Mouse (Mus musculus) kidney, embryonic 14.5 days (tissue): ENCODE measurements around the gene Dock6. TPM values are rescaled to one million over a fixed set of nuclear protein-coding genes. Genes with fewer than 3 reads are reported as not detected.

Experiments used
- ATAC-seq: fragments of 200-750 bp; cut with Nextera tagmentation; 2 replicates; pipeline ENCODE4 v1.8.0; 2017; ENCODE audit warnings: moderate number of reproducible peaks, mild to moderate bottlenecking, moderate TSS enrichment, moderate library complexity; ENCODE audit not compliant: low FRiP score, low TSS enrichment
- H3K27ac ChIP-seq: fragments of 300-500 bp; sonication (generic); 2 replicates; pipeline ENCODE4 v1.5.1; 2014; ENCODE audit warnings: low read depth, mild to moderate bottlenecking, low read length, moderate library complexity, mixed read lengths
- H3K27me3 ChIP-seq: fragments of 300-500 bp; sonication (generic); 2 replicates; pipeline ENCODE4 v1.6.1; 2014; ENCODE audit warnings: mild to moderate bottlenecking, low read length; ENCODE audit not compliant: control insufficient read depth, insufficient read depth
- H3K36me3 ChIP-seq: fragments of 300-500 bp; sonication (generic); 2 replicates; pipeline ENCODE4 v1.6.1; 2014; ENCODE audit warnings: low read length, mixed read lengths; ENCODE audit not compliant: control insufficient read depth, insufficient read depth
- H3K4me1 ChIP-seq: fragments of 300-500 bp; sonication (generic); 2 replicates; pipeline ENCODE4 v1.6.1; 2014; ENCODE audit warnings: low read length, mixed read lengths; ENCODE audit not compliant: control insufficient read depth, insufficient read depth
- H3K4me2 ChIP-seq: fragments of 300-500 bp; sonication (generic); replicated peaks from 2 replicates; pipeline ENCODE4 v1.6.1; 2014; ENCODE audit warnings: low read depth, mild to moderate bottlenecking, low read length
- H3K4me3 ChIP-seq: fragments of 300-500 bp; sonication (generic); 2 replicates; pipeline ENCODE4 v1.5.1; 2014; ENCODE audit warnings: mild to moderate bottlenecking, low read length
- H3K9ac ChIP-seq: fragments of 300-500 bp; sonication (generic); 2 replicates; pipeline ENCODE4 v1.6.1; 2014; ENCODE audit warnings: low read depth, mild to moderate bottlenecking, low read length, moderate library complexity
- H3K9me3 ChIP-seq: fragments of 300-500 bp; sonication (generic); 2 replicates; pipeline ENCODE4 v1.6.1; 2016; ENCODE audit warnings: low read length; ENCODE audit not compliant: control insufficient read depth
- WGBS: fragments of 180-500 bp; shearing (Covaris S2); extraction: QIAGEN DNeasy Blood & Tissue Kit; methylation state at CpG from one replicate; pipeline ENCODE4 v1.1.7; 2014; 5-methylcytosine and 5-hydroxymethylcytosine counted together
- microRNA-seq: library from miRNA; unstranded; fragments of <30 nt; microRNA quantifications from one replicate; pipeline ENCODE4, GENCODE M21; 2016
- polyA plus RNA-seq: library from polyadenylated mRNA; unstranded; fragments of >200 nt; fragmentation: Nextera tagmentation; extraction: Ambion mirVana; gene quantifications from 2 replicates; pipeline ENCODE4 v1.2.1, GENCODE M21; 2014

Dock6 gene
- polyA plus RNA-seq, 1 experiment from 2014 or later = 39.7 TPM

- H3K9ac ChIP-seq = peak overlapping the region; percentile 65; the same call in 1 of the 2 replicates
- no peaks in the 10 kb centered on the region for H3K9me3 ChIP-seq
- peaks cover 10% of the 10 kb centered on the region; the same call in 1 of the 2 replicates for H3K4me1 ChIP-seq
- H3K36me3 ChIP-seq = peaks cover 23% of the 10 kb centered on the region
- no peaks in the 10 kb centered on the region for H3K27me3 ChIP-seq
- no peak for ATAC-seq
- WGBS = 50% methylated on average over 14 of the region's 14 CpGs
- H3K27ac ChIP-seq = no peak overlapping the region
- peak overlapping the region; percentile 83 for H3K4me2 ChIP-seq
- H3K4me3 ChIP-seq = peak overlapping the region; percentile 57
These were observed 93.6 kb downstream of the Dock6 start for GRCm38 (mm10) chr9:21758576-21759529.

- ATAC-seq = no peak
- no peak overlapping the region for H3K9ac ChIP-seq
These were observed 97.7 kb downstream of the Dock6 start for GRCm38 (mm10) chr9:21754516-21755321.

GRCm38 (mm10) chr9:21754003-21754402 is 98.4 kb downstream of the Dock6 start:
- WGBS = 50% methylated on average over 2 of the region's 2 CpGs
- Histone ChIP-seq H3K9ac (no peak overlapping the region), H3K9me3 (no peaks in the 10 kb centered on the region), H3K4me1 (peaks cover 17% of the 10 kb centered on the region; the same call in 1 of the 2 replicates), H3K4me3 (no peak overlapping the region), H3K4me2 (no peak overlapping the region), H3K36me3 (peaks cover 30% of the 10 kb centered on the region), H3K27me3 (no peaks in the 10 kb centered on the region), H3K27ac (peak overlapping the region; percentile 11; the same call in 1 of the 2 replicates)
- ATAC-seq = 0 out of 2 replicates have a peak, but pooled peaks have one; percentile 34

More at GRCm38 (mm10) chr9:21754516-21755321, 97.7 kb downstream of the Dock6 start:
- Histone ChIP-seq H3K9me3 (no peaks in the 10 kb centered on the region), H3K4me3 (no peak overlapping the region), H3K36me3 (peaks cover 26% of the 10 kb centered on the region), H3K27me3 (no peaks in the 10 kb centered on the region), H3K4me1 (peaks cover 17% of the 10 kb centered on the region; the same call in 1 of the 2 replicates), H3K27ac (no peak overlapping the region), H3K4me2 (no peak overlapping the region)
- 62% methylated on average over 13 of the region's 13 CpGs for WGBS

GRCm38 (mm10) chr9:21752252-21752792 is 100.1 kb downstream of the Dock6 start:
- Histone ChIP-seq H3K9me3 (no peaks in the 10 kb centered on the region), H3K9ac (no peak overlapping the region), H3K36me3 (peaks cover 41% of the 10 kb centered on the region), H3K4me1 (peaks cover 15% of the 10 kb centered on the region; the same call in 1 of the 2 replicates), H3K4me2 (no peak overlapping the region), H3K27ac (peak overlapping the region; percentile 74), H3K4me3 (no peak overlapping the region), H3K27me3 (no peaks in the 10 kb centered on the region)
- 34% methylated on average over 10 of the region's 10 CpGs for WGBS
- ATAC-seq = peak; percentile 50; the same call in 1 of the 2 replicates

- H3K36me3 ChIP-seq = peaks cover 41% of the 10 kb centered on the region
- H3K27me3 ChIP-seq = no peaks in the 10 kb centered on the region
- H3K4me3 ChIP-seq = no peak overlapping the region
- no peaks in the 10 kb centered on the region for H3K9me3 ChIP-seq
- H3K4me2 ChIP-seq = no peak overlapping the region
- WGBS = 69% methylated on average over 6 of the region's 6 CpGs
- peaks cover 15% of the 10 kb centered on the region; the same call in 1 of the 2 replicates for H3K4me1 ChIP-seq
- no peak overlapping the region for H3K9ac ChIP-seq
- H3K27ac ChIP-seq = no peak overlapping the region
- no peak; the same call in 1 of the 2 replicates for ATAC-seq
These were observed 101.1 kb downstream of the Dock6 start for GRCm38 (mm10) chr9:21751347-21751746.

- H3K27ac ChIP-seq = no peak overlapping the region
- 74% methylated on average over 3 of the region's 3 CpGs for WGBS
- no peak overlapping the region for H3K4me3 ChIP-seq
- H3K9me3 ChIP-seq = no peaks in the 10 kb centered on the region
- H3K4me1 ChIP-seq = peaks cover 15% of the 10 kb centered on the region; the same call in 1 of the 2 replicates
- H3K9ac ChIP-seq = no peak overlapping the region
- ATAC-seq = no peak
- no peaks in the 10 kb centered on the region for H3K27me3 ChIP-seq
- no peak overlapping the region for H3K4me2 ChIP-seq
- H3K36me3 ChIP-seq = peaks cover 46% of the 10 kb centered on the region
These were observed 102.1 kb downstream of the Dock6 start for GRCm38 (mm10) chr9:21750370-21750769.

Small RNA genes lying within 50 kb of the gene (microRNA-seq; reads per million reads assigned to microRNA genes)
- 8.4 reads per million, percentile 26 among the genes with 10 or more reads in this experiment for gene Mir7083

Other genes starting within 250 kb of the Dock6 start
- 105 and 125 TPM in 2 replicates for gene Smarca4, start 236.5 kb downstream of the Dock6 start, polyA plus RNA-seq
- 13.2 and 15.8 TPM in 2 replicates for gene Ldlr, start 129.2 kb downstream of the Dock6 start, polyA plus RNA-seq
- gene Spc24, start 92.3 kb downstream of the Dock6 start, polyA plus RNA-seq = 139 and 150 TPM in 2 replicates
- 9.4 and 14.3 TPM in 2 replicates for gene Kank2, start 53.9 kb downstream of the Dock6 start, polyA plus RNA-seq
- 2.6 and 3.4 TPM in 2 replicates for gene Angptl8, start 17.1 kb downstream of the Dock6 start, polyA plus RNA-seq
- gene Rab3d, start 65.6 kb upstream of the Dock6 start, polyA plus RNA-seq = 4.6 and 8.3 TPM in 2 replicates
- 3.4 and 4.0 TPM in 2 replicates for gene Ccdc159, start 74.8 kb upstream of the Dock6 start, polyA plus RNA-seq
- 54.0 and 67.5 TPM in 2 replicates for gene Tmem205, start 74.9 kb upstream of the Dock6 start, polyA plus RNA-seq
- 7.0 and 9.2 TPM in 2 replicates for gene Plppr2, start 84.4 kb upstream of the Dock6 start, polyA plus RNA-seq
- gene Swsap1, start 103.1 kb upstream of the Dock6 start, polyA plus RNA-seq = 11.4 and 12.8 TPM in 2 replicates
- 10.5 and 11.4 TPM in 2 replicates for gene Epor, start 110.9 kb upstream of the Dock6 start, polyA plus RNA-seq
- gene Rgl3, start 136.8 kb upstream of the Dock6 start, polyA plus RNA-seq = 13.7 and 20.8 TPM in 2 replicates
- 1.8 and 2.3 TPM in 2 replicates for gene Ccdc151, start 150.0 kb upstream of the Dock6 start, polyA plus RNA-seq
- gene Prkcsh, start 150.2 kb upstream of the Dock6 start, polyA plus RNA-seq = 104 and 118 TPM in 2 replicates
- 0.12 and 0.20 TPM in 2 replicates for gene Elavl3, start 199.4 kb upstream of the Dock6 start, polyA plus RNA-seq
- not detected in 2 replicates for gene Gm49318, start 218.6 kb upstream of the Dock6 start, polyA plus RNA-seq
- 9.9 and 11.0 TPM in 2 replicates for gene Zfp653, start 218.7 kb upstream of the Dock6 start, polyA plus RNA-seq
- gene Ecsit, start 232.8 kb upstream of the Dock6 start, polyA plus RNA-seq = 29.9 and 41.5 TPM in 2 replicates
- gene Cnn1, start 246.6 kb upstream of the Dock6 start, polyA plus RNA-seq = 4.7 and 5.1 TPM in 2 replicates